Mouse (Mus musculus) lung, embryonic 14.5 days (tissue): ENCODE results near the gene Rnf141. TPM values are rescaled to one million over a fixed set of nuclear protein-coding genes. Genes with fewer than 3 reads are reported as not detected.

ENCODE experiments used
- ATAC-seq: fragments of 200-750 bp; cut with Nextera tagmentation; 2 replicates; pipeline ENCODE4 v1.8.0; 2017; ENCODE audit warnings: mild to moderate bottlenecking, moderate TSS enrichment, moderate library complexity; ENCODE audit not compliant: insufficient read depth
- DNase-seq: peaks from one replicate; pipeline ENCODE4 v3.0.0-alpha.2; 2015
- H3K27ac ChIP-seq: fragments of 300-500 bp; sonication (generic); 2 replicates; pipeline ENCODE4 v1.5.1; 2014; ENCODE audit warnings: low read depth, mild to moderate bottlenecking, moderate library complexity
- H3K27me3 ChIP-seq: fragments of 300-500 bp; sonication (generic); 2 replicates; pipeline ENCODE4 v1.6.1; 2014; ENCODE audit warnings: low read length, control low read depth; ENCODE audit not compliant: insufficient read depth
- H3K36me3 ChIP-seq: fragments of 300-500 bp; sonication (generic); 2 replicates; pipeline ENCODE4 v1.6.1; 2014; ENCODE audit warnings: control low read depth; ENCODE audit not compliant: insufficient read depth
- H3K4me1 ChIP-seq: fragments of 300-500 bp; sonication (generic); 2 replicates; pipeline ENCODE4 v1.6.1; 2014; ENCODE audit warnings: antibody characterized with exemption, control low read depth; ENCODE audit not compliant: insufficient read depth
- H3K4me2 ChIP-seq: fragments of 300-500 bp; sonication (generic); 2 replicates; pipeline ENCODE4 v1.6.1; 2014; ENCODE audit warnings: mild to moderate bottlenecking
- H3K4me3 ChIP-seq: fragments of 300-500 bp; sonication (generic); 2 replicates; pipeline ENCODE4 v1.5.1; 2014; ENCODE audit warnings: low read depth, low read length
- H3K9ac ChIP-seq: fragments of 300-500 bp; sonication (generic); 2 replicates; pipeline ENCODE4 v1.6.1; 2014
- H3K9me3 ChIP-seq: fragments of 300-500 bp; sonication (generic); 2 replicates; pipeline ENCODE4 v1.6.1; 2016; ENCODE audit warnings: low read depth, low read length, control low read depth
- CTCF ChIP-seq: IDR thresholded peaks from 2 replicates; pipeline ENCODE4 v1.5.1; 2016; ENCODE audit warnings: antibody characterized with exemption, low read depth
- WGBS: fragments of 180-500 bp; shearing (Covaris S2); extraction: QIAGEN DNeasy Blood & Tissue Kit; methylation state at CpG from one replicate; pipeline ENCODE4 v1.1.7; 2014; 5-methylcytosine and 5-hydroxymethylcytosine counted together
- polyA plus RNA-seq: library from polyadenylated mRNA; unstranded; fragments of >200 nt; fragmentation: Nextera tagmentation; extraction: Ambion mirVana; gene quantifications from 2 replicates; pipeline ENCODE4 v1.2.1, GENCODE M21; 2014

Gene Rnf141
- polyA plus RNA-seq, 1 experiment from 2014 or later = 37.1 TPM

- no peak for TF ChIP-seq CTCF
- 83% methylated on average over 3 of the region's 3 CpGs for WGBS
- no peak overlapping the region for H3K27ac ChIP-seq
Measured at GRCm38 (mm10) chr7:110866021-110866420, 21.8 kb upstream of the Rnf141 start.

GRCm38 (mm10) chr7:110865570-110865969, 21.3 kb upstream of the Rnf141 start:
- Histone ChIP-seq H3K4me3 (no peak overlapping the region), H3K36me3 (peaks cover 13% of the 10 kb centered on the region; the same call in 1 of the 2 replicates), H3K4me1 (peaks cover 9% of the 10 kb centered on the region; the same call in 1 of the 2 replicates), H3K4me2 (no peak overlapping the region), H3K9me3 (no peaks in the 10 kb centered on the region), H3K9ac (no peak overlapping the region), H3K27me3 (no peaks in the 10 kb centered on the region), H3K27ac (no peak overlapping the region)
- 58% methylated on average over 6 of the region's 6 CpGs for WGBS
- no peak for TF ChIP-seq CTCF
- no peak for DNase-seq
- no peak for ATAC-seq

More at GRCm38 (mm10) chr7:110866021-110866420, 21.8 kb upstream of the Rnf141 start:
- peaks cover 9% of the 10 kb centered on the region; the same call in 1 of the 2 replicates for H3K4me1 ChIP-seq
- H3K4me3 ChIP-seq = no peak overlapping the region
- H3K36me3 ChIP-seq = peaks cover 14% of the 10 kb centered on the region; the same call in 1 of the 2 replicates
- H3K9me3 ChIP-seq = no peaks in the 10 kb centered on the region
- DNase-seq = no peak
- H3K4me2 ChIP-seq = no peak overlapping the region
- no peak for ATAC-seq
- no peaks in the 10 kb centered on the region for H3K27me3 ChIP-seq
- H3K9ac ChIP-seq = no peak overlapping the region

- Histone ChIP-seq H3K9me3 (no peaks in the 10 kb centered on the region), H3K36me3 (0 out of 2 replicates have a peak, but pooled peaks cover 8% of the 10 kb centered on the region), H3K4me1 (peaks cover 9% of the 10 kb centered on the region; the same call in 1 of the 2 replicates), H3K9ac (no peak overlapping the region; the same call in 1 of the 2 replicates), H3K27ac (peak overlapping the region; percentile 72), H3K27me3 (no peaks in the 10 kb centered on the region), H3K4me3 (no peak overlapping the region), H3K4me2 (peak overlapping the region; percentile 45)
- 11% methylated on average over 10 of the region's 10 CpGs for WGBS
- ATAC-seq (peak; percentile 75), DNase-seq (peak; percentile 67)
- TF ChIP-seq CTCF = no peak
Measured at GRCm38 (mm10) chr7:110865038-110865437, 20.8 kb upstream of the Rnf141 start.

DNA sequence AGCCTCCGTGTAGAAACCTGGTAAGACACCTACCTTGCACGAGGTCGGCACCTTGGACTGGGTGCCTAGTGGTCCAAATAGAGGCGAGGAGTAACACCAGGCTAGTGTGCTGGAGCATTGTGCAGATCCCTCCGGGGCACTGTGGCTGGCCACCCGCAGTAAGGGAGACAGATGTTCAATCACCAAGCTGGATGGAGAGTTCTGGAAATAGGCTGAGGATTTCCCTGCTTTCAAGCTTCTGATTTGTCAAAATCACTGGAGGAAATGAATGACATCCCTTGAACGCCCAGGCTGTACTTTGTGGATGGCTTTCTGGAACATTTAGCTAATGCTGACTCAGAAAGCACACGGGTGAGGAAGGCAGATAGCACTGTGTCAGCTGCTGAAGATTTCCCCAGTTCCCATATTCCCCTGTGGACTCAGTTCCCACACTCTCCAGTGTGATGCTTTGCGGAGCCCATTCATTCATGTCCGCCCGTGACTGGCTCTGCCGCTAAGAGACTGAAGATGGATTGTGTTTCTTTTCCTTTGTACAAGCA, 18.6 kb upstream of the Rnf141 start, which contains the start of gene Lyve1:
TSS of gene Lyve1 (minus strand) at position 489 of the 539 bp plus-strand sequence.
- ATAC-seq (no peak), DNase-seq (no peak)
- no peaks in the 10 kb centered on the region for H3K9me3 ChIP-seq
- 62% methylated on average over 12 of the region's 12 CpGs for WGBS
- H3K4me3 ChIP-seq = no peak within 1 kb of the TSS; the same call in 1 of the 2 replicates
- TF ChIP-seq CTCF = no peak
- no peaks in the 10 kb centered on the region for H3K36me3 ChIP-seq
- H3K9ac ChIP-seq = no peak within 1 kb of the TSS
- no peaks in the 10 kb centered on the region for H3K27me3 ChIP-seq
- peak within 1 kb of the TSS; percentile 58; the same call in 1 of the 2 replicates for H3K27ac ChIP-seq
- H3K4me1 ChIP-seq = peaks cover 9% of the 10 kb centered on the region; the same call in 1 of the 2 replicates
- H3K4me2 ChIP-seq = peak within 1 kb of the TSS; percentile 38; the same call in 1 of the 2 replicates

DNA sequence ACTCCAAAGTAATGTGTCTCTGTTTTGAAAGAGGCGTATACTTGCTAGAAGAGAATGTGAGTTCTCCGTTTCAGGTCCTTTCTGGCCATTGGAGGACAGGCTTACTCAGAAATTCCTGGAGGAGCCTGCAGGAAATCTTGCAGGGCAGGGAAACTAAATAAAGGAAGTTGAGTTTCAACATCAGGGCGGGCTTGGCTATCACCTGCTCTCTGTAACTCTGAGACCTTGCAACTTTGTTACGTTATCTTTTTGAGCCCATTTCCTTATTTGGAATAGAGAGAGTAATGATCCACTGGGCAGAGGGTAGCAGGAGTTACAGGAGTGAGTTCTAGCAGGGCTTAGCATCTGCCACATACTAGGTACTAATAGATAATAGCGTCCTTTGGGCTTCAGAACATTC, 15.9 kb upstream of the Rnf141 start:
- Histone ChIP-seq H3K4me3 (no peak overlapping the region), H3K9ac (no peak overlapping the region), H3K9me3 (no peaks in the 10 kb centered on the region), H3K4me1 (peaks cover 7% of the 10 kb centered on the region; the same call in 1 of the 2 replicates), H3K27me3 (no peaks in the 10 kb centered on the region), H3K4me2 (peak overlapping the region; percentile 16; the same call in 1 of the 2 replicates), H3K36me3 (no peaks in the 10 kb centered on the region), H3K27ac (peak overlapping the region; percentile 47; the same call in 1 of the 2 replicates)
- WGBS = 36% methylated on average over 5 of the region's 5 CpGs
- TF ChIP-seq CTCF = no peak
- DNase-seq (peak; percentile 63), ATAC-seq (0 out of 2 replicates have a peak, but pooled peaks have one; percentile 9)

- H3K4me1 ChIP-seq = no peaks in the 10 kb centered on the region; the same call in 1 of the 2 replicates
- no peak for TF ChIP-seq CTCF
- no peak for ATAC-seq
- WGBS = 59% methylated on average over 1 of the region's 1 CpGs
- no peak overlapping the region for H3K4me2 ChIP-seq
- no peak overlapping the region for H3K4me3 ChIP-seq
- H3K9ac ChIP-seq = no peak overlapping the region
- no peak overlapping the region for H3K27ac ChIP-seq
- H3K9me3 ChIP-seq = no peaks in the 10 kb centered on the region
- H3K36me3 ChIP-seq = no peaks in the 10 kb centered on the region
- no peaks in the 10 kb centered on the region for H3K27me3 ChIP-seq
- no peak for DNase-seq
Measured at GRCm38 (mm10) chr7:110855604-110856003, 11.3 kb upstream of the Rnf141 start.

DNA sequence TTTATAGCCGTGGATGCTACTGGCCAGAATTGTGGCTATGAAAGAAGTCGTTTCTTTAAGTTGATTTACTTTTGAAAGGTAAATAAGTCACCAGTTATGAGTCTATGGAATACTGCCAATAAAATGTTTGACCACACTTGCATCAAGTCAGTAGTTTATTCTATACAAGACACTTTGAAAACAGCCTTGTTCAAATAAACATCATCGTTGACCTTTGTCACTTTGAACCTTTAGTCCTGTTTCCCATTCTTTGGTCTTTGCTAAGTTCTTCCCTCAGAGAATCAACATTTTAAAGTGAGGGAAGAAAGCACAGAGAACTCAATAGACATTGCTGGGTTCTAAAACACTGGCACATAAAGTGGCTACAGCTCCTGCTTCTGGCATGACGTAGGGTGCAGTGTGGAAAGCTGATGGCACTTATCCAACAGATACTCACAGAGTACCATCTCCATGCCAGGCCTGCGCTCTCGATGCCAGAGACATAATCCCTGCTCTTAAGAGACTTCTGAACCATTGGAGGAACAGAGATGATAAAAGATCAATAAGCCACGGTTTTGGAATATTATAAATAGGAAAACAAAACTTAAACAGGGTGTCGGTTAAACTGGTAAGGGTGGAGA, 10.8 kb upstream of the Rnf141 start:
- no peaks in the 10 kb centered on the region for H3K27me3 ChIP-seq
- no peak for ATAC-seq

More for the DNA sequence above, 10.8 kb upstream of the Rnf141 start:
- H3K9ac ChIP-seq = no peak overlapping the region
- no peaks in the 10 kb centered on the region for H3K9me3 ChIP-seq
- H3K27ac ChIP-seq = no peak overlapping the region
- TF ChIP-seq CTCF = no peak
- no peak overlapping the region for H3K4me2 ChIP-seq
- WGBS = 52% methylated on average over 8 of the region's 8 CpGs
- no peaks in the 10 kb centered on the region for H3K36me3 ChIP-seq
- H3K4me1 ChIP-seq = no peaks in the 10 kb centered on the region; the same call in 1 of the 2 replicates
- H3K4me3 ChIP-seq = no peak overlapping the region
- DNase-seq = peak; percentile 72
